Mouse (Mus musculus) heart, postnatal 0 days (tissue): Measurements from ENCODE around the gene Nr2f2. TPM values are rescaled to one million over a fixed set of nuclear protein-coding genes. Genes with fewer than 3 reads are reported as not detected.

Source experiments
- ATAC-seq: fragments of 200-750 bp; cut with Nextera tagmentation; 2 replicates; pipeline ENCODE4 v1.8.0; 2017; ENCODE audit warnings: low read depth, moderate number of reproducible peaks, moderate library complexity; ENCODE audit not compliant: insufficient read depth
- DNase-seq: peaks from one replicate; pipeline ENCODE4 v3.0.0-alpha.2; 2016; ENCODE audit warnings: low spot score
- H3K27ac ChIP-seq: fragments of 300-500 bp; sonication (generic); 2 replicates; pipeline ENCODE4 v1.5.1; 2014; ENCODE audit warnings: low read depth, mild to moderate bottlenecking
- H3K27me3 ChIP-seq: fragments of 300-500 bp; sonication (generic); 2 replicates; pipeline ENCODE4 v1.6.1; 2014; ENCODE audit warnings: low read length, mixed read lengths; ENCODE audit not compliant: control insufficient read depth, insufficient read depth
- H3K36me3 ChIP-seq: fragments of 300-500 bp; sonication (generic); replicated peaks from 2 replicates; pipeline ENCODE4 v1.6.1; 2014; ENCODE audit warnings: low read length, mixed read lengths; ENCODE audit not compliant: control insufficient read depth, insufficient read depth
- H3K4me1 ChIP-seq: fragments of 300-500 bp; sonication (generic); 2 replicates; pipeline ENCODE4 v1.6.1; 2014; ENCODE audit warnings: antibody characterized with exemption; ENCODE audit not compliant: control insufficient read depth, insufficient read depth
- H3K4me2 ChIP-seq: fragments of 300-500 bp; sonication (generic); 2 replicates; pipeline ENCODE4 v1.6.1; 2014; ENCODE audit warnings: low read depth, mild to moderate bottlenecking, low read length, moderate library complexity
- H3K4me3 ChIP-seq: fragments of 300-500 bp; sonication (generic); 2 replicates; pipeline ENCODE4 v1.5.1; 2014; ENCODE audit warnings: low read depth, low read length
- H3K9ac ChIP-seq: fragments of 300-500 bp; sonication (generic); replicated peaks from 2 replicates; pipeline ENCODE4 v1.6.1; 2014; ENCODE audit warnings: low read depth, low read length, mixed read lengths
- H3K9me3 ChIP-seq: fragments of 300-500 bp; sonication (generic); replicated peaks from 2 replicates; pipeline ENCODE4 v1.6.1; 2016; ENCODE audit warnings: low read length; ENCODE audit not compliant: control insufficient read depth
- CTCF ChIP-seq: IDR thresholded peaks from 2 replicates; pipeline ENCODE4 v1.5.1; 2016; ENCODE audit warnings: antibody characterized with exemption, control low read depth, low read depth
- EP300 ChIP-seq: IDR thresholded peaks from 2 replicates; pipeline ENCODE4 v1.6.1; 2016; ENCODE audit warnings: antibody characterized with exemption, low read depth
- WGBS: fragments of 180-500 bp; shearing (Covaris S2); extraction: QIAGEN DNeasy Blood & Tissue Kit; methylation state at CpG from one replicate; pipeline ENCODE4 v1.1.7; 2014; 5-methylcytosine and 5-hydroxymethylcytosine counted together
- polyA plus RNA-seq: library from polyadenylated mRNA; unstranded; fragments of >200 nt; fragmentation: Nextera tagmentation; extraction: Ambion mirVana; gene quantifications from 2 replicates; pipeline ENCODE4 v1.2.1, GENCODE M21; 2015
- total RNA-seq: library from RNA; depleted of rRNA; stranded (reverse); fragments of >200 nt; gene quantifications from 2 replicates; pipeline ENCODE4 v1.2.3, GENCODE M21; 2014; ENCODE audit warnings: low replicate concordance

Nr2f2 gene
- total and polyA plus RNA-seq, 2 experiments from 2014 or later = 8.3 to 18.2 TPM

- Histone ChIP-seq H3K36me3 (no peaks in the 10 kb centered on the region), H3K9me3 (no peaks in the 10 kb centered on the region), H3K27me3 (peaks cover 95% of the 10 kb centered on the region), H3K4me3 (no peak overlapping the region), H3K4me2 (no peak overlapping the region), H3K27ac (no peak overlapping the region), H3K9ac (no peak overlapping the region), H3K4me1 (no peaks in the 10 kb centered on the region)
- ATAC-seq (no peak), DNase-seq (no peak)
- TF ChIP-seq EP300 = no peak
- TF ChIP-seq CTCF = no peak
- 35% methylated on average over 13 of the region's 13 CpGs for WGBS
Observed at GRCm38 (mm10) chr7:70336571-70337240, 29.8 kb downstream of the Nr2f2 start.

GRCm38 (mm10) chr7:70336126-70336525 lies 30.4 kb downstream of the Nr2f2 start:
- Histone ChIP-seq H3K4me3 (no peak overlapping the region), H3K27ac (no peak overlapping the region), H3K9me3 (no peaks in the 10 kb centered on the region), H3K9ac (no peak overlapping the region), H3K4me2 (no peak overlapping the region), H3K4me1 (no peaks in the 10 kb centered on the region), H3K27me3 (peaks cover 95% of the 10 kb centered on the region), H3K36me3 (no peaks in the 10 kb centered on the region)
- TF ChIP-seq EP300 (no peak), CTCF (no peak)
- ATAC-seq (no peak), DNase-seq (no peak)
- WGBS = 60% methylated on average over 3 of the region's 3 CpGs

GRCm38 (mm10) chr7:70335411-70335810 lies 31.1 kb downstream of the Nr2f2 start:
- Histone ChIP-seq H3K9me3 (no peaks in the 10 kb centered on the region), H3K4me3 (no peak overlapping the region), H3K4me2 (no peak overlapping the region), H3K36me3 (no peaks in the 10 kb centered on the region), H3K9ac (no peak overlapping the region), H3K4me1 (no peaks in the 10 kb centered on the region), H3K27ac (no peak overlapping the region), H3K27me3 (peaks cover 95% of the 10 kb centered on the region)
- ATAC-seq (no peak), DNase-seq (no peak)
- WGBS = 21% methylated on average over 7 of the region's 7 CpGs
- TF ChIP-seq CTCF (no peak), EP300 (no peak)

- WGBS = 2% methylated on average over 17 of the region's 17 CpGs
- Histone ChIP-seq H3K9me3 (no peaks in the 10 kb centered on the region), H3K9ac (no peak overlapping the region), H3K4me1 (no peaks in the 10 kb centered on the region), H3K27me3 (peaks cover 95% of the 10 kb centered on the region), H3K4me3 (peak overlapping the region; percentile 30), H3K4me2 (peak overlapping the region; percentile 48), H3K36me3 (no peaks in the 10 kb centered on the region), H3K27ac (no peak overlapping the region)
- peak; percentile 90 for TF ChIP-seq CTCF
- no peak for TF ChIP-seq EP300
- DNase-seq (peak; percentile 64), ATAC-seq (0 out of 2 replicates have a peak, but pooled peaks have one; percentile 40)
Observed at GRCm38 (mm10) chr7:70334836-70335235, 31.7 kb downstream of the Nr2f2 start.

GRCm38 (mm10) chr7:70333851-70334250 lies 32.7 kb downstream of the Nr2f2 start:
- no peaks in the 10 kb centered on the region for H3K9me3 ChIP-seq
- ATAC-seq (no peak), DNase-seq (no peak)
- H3K27ac ChIP-seq = no peak overlapping the region
- WGBS = 27% methylated on average over 11 of the region's 11 CpGs
- TF ChIP-seq EP300 (no peak), CTCF (no peak)
- no peak overlapping the region for H3K4me3 ChIP-seq
- no peaks in the 10 kb centered on the region for H3K4me1 ChIP-seq
- H3K4me2 ChIP-seq = no peak overlapping the region
- H3K27me3 ChIP-seq = peaks cover 99% of the 10 kb centered on the region
- no peak overlapping the region for H3K9ac ChIP-seq
- H3K36me3 ChIP-seq = no peaks in the 10 kb centered on the region
